Mouse (Mus musculus): Measurements from ENCODE around the gene Slc35e3. TPM values are rescaled to one million over a fixed set of nuclear protein-coding genes. Genes with fewer than 3 reads are reported as not detected.
"Not testable (repeated sequence)": the region's sequence is repeated elsewhere in the genome, so short reads cannot be mapped to it uniquely, and the experiment has no call there.

The Slc35e3 gene
- total and polyA plus RNA-seq, 3 experiments: 9.2 to 20.4 (median 10.4) TPM

DNA sequence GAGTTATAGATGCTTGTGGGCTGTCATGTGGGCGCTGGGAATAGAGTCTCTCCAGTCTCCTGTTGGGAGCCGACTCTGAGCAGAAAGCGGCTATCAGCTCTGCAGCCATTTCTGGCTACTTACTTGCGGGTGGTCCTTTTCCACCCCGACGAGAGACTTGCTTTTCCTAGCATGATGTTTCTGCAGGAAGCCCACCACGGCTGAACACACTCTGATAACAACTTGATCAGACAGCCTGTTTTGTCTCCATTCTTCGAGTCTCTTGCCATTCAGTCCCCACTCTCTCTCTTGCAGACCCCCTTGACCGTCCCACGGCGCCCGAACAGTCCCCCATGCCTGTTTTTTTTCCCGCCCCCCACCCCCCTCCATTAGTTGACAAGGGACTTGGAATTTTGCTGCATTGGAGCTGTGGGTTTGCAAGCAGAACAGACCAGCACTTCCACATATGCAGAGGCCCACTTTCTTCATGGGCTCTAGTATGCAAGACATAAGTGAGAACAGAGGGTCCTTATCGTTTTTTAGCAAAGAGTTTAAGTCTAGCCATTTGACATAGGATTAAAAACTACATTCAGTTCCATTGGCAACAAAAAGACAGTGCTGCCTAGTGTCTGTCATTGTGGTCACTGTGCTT, 13.1 kb downstream of the Slc35e3 start:
- no peak for DNase-seq

DNA sequence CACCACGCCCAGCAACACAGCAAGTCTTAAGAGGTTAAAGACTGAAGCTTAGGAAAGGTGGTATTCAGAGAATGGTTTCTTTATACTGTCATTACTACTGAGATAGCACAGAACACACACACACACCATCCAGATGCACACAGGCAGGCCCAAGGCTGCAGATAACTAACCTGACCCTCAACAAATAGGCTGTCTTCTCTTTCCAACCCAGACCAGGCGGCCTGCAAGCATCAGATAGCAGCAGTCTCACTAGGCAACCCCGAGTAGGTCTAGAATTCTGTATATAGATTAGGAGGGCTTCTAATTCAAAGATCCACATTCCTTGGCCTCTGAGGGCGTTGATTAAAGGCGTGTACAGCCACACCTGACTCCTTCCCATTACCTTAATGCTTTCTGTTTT, 14.0 kb downstream of the Slc35e3 start:
- no peak for DNase-seq

DNA sequence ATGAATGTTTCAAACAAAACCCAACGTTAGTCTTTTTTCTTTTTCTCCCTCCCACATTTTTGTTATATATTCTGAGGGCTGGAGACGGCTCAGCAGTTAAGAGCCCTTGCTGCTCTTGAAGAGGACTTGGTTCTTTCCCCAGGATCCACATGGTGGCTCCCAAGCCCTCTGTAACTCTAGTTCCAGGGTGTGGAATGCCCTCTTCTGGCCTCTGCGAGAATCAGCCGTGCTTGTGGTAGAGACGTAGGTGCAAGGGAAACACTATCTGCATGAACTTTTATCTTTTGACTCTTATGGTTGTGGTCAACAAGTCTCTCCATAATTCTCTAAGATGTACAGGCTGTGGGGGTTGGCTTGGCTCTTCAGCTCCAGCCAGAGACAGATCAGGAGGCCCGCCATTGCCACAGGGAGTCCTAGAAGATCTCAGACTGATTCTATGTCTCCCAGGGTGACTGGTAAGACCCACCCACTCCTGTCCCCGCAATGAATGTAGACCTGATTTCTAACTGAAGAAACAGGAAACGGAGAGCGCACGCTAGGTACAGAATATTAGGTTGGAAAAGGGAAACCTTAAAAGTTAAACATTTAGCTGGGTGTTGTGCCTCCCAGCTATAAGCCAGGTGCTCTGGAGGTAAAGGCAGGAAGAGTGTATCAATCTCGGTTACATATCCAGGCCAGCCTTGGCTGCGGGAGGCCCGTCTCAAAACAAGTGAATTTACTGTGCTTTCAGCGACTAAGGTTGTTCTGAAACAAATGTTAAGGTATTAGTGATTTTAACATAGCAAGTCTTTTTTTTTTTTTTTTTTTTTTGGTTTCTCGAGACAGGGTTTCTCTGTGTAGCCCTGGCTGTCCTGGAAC, 14.7 kb downstream of the Slc35e3 start:
- peak; percentile 82 for DNase-seq

DNA sequence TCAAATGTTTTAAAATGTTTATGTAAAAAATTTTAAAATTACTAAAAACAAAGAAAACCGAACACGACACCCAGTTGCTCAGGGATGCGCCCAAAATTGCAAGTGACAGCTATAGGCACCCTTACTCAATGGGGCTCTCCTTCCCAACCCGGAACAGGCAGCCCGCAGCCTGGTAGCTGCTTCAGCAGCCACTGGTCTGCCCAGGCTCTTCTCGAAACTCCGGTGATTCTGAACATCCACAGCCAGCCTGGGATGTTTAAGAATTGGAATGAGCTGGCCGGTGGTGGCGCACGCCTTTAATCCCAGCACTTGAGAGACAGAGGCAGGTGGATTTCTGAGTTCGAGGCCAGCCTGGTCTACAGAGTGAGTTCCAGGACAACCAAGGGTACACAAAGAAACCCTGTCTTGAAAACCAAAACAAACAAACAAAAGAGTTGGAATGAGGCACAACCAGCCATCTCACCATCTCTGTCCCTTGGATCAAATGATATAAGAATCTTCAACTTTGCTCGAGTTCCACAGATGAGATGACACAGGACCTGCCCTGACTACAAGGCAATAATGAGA, 15.4 kb downstream of the Slc35e3 start:
- no peak for DNase-seq

DNA sequence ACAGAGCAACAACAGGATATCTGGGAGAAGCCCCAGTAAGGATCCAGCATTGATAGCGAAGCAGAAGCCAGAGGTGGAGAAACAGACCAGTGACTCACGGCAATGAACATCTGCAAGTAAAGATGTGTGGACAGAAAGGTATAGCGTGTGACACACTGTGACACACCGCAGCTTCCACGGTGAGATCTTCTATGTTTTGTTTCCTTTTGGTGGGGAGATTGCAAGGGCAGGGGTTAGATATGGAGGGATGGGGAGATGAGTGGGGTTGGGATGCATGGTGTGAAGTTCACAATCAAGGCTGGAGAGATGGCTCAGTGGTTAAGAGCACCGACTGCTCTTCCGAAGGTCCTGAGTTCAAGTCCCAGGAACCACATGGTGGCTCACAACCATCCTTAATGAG, 16.0 kb downstream of the Slc35e3 start:
- no peak for DNase-seq

DNA sequence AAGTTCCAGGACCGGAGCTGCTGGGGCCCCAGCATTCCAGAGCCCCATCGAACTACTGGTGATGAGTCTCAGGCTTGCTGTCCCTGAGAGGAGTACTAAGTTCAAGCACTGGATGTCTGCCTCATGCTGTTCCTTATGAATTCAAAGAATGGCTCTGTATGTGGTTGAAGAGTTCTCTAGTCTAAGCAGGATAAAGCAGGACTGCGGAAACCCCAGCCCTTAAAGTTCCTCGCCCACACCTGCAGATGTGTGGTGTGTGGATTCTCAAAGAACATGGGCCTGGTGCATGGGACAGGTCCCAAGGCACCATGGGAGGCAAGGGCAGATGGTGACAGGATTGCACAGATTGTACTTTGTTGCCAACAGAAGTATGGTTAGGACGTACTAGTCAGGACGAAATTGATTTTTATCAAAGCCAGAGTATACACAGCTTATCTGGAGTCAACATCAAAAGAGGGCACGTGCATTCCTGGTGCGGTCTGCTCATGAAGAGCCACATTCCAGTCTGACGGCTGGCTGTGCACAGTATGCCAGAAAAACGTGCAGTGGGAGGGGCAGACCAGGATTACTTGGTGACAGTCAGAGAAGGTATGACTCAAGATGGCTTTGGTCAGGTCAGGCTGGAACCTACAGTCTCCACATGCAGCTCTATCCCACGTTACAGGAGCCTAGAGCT, 16.9 kb downstream of the Slc35e3 start:
- DNase-seq: peak; percentile 24

DNA sequence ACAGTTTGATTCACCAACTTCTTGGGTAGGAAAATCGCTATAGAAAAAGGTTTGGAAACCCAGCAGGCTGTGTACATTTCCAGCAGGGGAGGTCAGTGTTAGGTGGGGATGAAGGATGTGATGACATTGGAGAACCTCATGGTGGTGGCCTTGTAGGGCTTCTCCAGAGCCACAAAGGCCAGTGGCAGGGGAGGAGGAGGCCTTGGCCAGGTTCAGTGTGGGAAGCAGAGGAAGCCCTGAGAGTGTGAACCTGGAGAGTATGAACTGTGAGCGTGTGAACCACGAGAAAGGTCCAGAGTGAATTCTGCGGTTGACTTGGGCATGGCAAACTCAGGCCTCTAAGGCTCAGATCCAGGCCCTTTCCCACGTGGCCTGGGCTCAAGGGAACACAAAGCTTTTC, 17.6 kb downstream of the Slc35e3 start:
- no peak for DNase-seq

DNA sequence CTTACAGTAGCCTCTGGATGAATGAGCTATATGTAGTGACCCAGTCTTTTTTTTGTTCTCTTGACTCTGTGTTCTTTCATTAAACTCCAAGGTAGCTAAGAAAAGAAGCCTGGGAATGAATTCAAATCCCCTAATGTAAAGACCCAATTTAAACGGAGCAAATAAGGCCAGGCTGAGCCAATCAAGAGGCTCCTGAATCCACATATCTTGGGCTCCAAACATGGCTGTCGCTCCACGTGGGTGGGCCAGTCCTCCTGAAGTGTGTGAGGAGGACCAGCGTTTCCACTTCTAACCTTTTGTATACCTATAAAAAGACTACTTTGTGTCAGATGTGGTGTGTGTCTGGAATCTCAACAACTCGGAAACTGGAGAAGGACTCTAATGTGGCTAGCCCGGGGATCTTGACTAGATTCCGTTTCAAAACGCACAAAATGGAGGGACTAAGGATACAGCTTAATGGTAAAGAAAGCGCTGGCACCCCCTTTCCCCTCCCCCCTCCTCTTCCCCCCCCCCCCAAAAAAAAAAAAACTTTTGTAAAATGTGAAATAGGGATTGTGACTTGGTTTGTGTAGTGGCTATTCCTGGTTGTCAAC, 18.6 kb downstream of the Slc35e3 start:
- DNase-seq: no peak

DNA sequence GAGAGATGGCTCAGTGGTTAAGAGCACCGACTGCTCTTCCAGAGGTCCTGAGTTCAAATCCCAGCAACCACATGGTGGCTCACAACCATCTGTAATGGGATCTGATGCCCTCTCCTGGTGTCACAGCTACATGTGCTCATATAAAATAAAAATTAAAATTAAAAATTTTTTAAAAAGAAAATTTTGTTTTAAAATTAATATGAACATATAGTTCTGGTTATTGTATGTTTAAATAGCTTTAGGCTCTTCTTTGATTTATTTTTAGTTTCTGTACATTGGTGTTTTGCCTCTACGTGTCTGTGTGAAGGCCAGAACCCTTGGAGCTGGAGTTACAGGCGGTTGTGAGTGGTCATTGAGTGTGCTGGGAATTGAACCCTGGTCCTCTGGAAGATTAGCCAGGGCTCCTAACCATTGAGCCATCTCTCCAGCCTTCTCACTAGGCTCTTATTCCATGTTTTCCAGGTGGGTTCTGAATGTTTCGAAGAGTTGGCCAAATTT, 19.2 kb downstream of the Slc35e3 start:
- DNase-seq: no peak

DNA sequence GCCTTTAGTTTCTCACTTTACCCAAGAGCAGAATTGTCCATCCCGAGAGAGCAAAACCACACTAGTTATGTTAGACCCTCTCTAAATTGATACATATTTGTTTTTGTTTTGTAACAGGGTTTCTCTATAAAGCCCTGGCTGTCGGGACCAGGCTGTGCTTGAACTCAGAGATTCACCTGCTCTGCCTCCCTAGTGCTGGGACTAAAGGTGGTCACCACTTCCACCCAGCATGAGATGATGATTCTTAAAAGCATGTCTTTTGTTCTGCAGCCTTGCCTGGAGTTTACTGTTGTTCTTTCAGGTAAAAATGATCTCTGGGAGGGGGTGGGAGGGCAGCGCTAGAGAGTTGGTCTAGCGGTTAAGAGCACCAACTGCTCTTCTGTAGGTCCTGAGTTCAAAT, 19.8 kb downstream of the Slc35e3 start:
- no peak for DNase-seq

DNA sequence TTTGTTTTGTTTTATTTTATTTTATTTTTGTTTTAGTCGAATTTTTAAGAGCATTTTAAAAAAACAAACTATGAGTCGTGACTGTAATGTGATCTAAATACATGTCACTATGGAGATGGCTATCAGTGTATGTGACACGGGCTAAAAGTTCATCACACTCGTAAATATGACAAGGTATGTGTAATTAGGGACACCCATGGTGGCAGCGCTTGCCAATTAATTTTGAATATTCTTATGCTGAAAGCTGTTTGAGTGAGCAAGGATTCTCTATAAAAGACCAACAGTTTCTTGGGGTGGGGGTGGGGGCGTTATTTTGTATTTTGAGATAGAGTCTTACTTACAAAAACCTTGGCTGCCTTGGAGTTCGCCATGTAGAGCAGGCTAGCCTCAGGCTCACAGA, 20.5 kb downstream of the Slc35e3 start:
- no peak for DNase-seq

DNA sequence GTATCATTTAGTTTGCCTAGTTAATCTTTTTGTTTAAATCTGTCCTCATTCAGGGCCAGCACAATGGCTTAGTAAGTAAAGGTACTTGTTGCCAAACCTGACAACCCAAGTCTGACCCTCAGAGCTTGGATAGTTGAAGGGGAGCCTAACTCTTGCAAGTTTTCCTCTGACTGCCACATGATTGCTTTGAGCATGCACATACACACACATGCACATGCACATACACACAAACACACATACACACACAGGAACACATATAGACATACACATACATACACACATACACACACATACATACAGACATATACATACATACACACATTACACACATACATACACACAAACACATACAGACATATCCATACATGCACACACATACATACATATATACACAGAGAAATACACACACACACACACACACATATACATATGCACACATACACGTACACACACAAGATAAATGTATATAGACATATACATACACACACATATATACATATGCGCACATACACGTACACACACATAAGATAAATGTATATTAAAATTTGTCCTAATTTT, 21.3 kb downstream of the Slc35e3 start:
- DNase-seq: no peak

DNA sequence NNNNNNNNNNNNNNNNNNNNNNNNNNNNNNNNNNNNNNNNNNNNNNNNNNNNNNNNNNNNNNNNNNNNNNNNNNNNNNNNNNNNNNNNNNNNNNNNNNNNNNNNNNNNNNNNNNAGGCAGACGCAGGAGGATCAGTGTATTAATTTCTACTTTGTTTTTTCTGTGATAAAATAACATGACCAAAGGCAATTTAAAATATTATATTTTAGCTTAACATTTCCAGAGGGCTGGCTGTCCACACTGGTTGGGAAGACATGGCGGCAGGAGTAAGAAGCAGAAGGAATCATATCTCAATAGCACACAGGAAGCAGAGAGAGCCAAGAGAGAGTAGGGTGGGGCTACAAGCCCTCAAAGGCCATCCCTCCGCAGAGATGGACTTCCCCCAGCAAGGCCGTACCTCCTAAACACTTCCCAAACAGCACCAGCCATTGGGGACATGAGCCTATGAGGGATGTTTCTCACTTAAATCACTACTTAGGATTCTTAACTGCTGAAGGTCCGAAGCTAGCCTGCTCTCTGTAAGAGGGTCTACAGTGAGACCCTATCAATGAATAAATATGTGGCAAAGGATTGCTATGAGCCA, 21.9 kb downstream of the Slc35e3 start:
- no peak for DNase-seq

DNA sequence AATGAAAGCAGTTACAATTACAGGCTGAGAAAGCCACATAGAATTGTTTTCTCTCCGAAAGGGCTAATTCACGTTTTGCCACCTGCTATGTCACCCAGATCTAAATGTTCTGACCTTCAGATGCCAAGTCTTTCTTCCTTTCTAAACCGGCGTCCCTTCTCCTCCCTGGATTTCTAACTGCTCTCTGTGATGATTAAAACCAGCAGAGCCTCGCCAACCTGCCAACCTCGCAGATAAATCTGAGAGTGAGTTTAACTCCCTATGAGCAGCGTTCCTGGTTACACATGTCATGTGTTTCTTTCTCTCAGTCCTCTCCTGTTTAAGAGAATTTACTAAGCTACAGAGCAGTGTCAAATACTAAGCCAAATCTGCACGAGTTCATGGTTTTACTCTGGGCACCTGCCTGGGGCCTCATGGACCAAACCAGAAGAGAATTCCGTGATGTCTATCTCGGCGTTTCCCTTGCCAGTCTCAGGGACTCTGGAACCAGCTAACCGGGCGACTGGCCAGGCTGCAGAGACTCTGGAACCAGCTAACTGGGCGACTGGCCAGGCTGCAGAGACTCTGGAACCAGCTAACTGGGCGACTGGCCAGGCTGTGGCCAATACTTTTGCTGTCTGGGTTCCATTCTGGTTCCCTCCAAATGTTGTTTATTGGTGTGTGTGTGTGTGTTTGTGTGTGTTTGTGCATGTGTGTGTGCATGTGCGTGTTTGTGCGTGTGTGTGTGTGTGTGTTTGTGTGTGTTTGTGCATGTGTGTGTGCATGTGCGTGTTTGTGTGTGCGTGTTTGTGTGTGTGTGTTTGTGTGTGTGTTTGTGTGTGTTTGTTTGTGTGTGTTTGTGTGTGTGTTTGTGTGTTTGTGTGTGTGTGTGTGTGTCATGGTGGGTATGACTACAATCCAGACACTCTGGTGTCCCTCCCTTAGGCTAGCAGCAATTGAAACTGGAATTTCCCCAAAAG, 27.7 kb downstream of the Slc35e3 start:
- peak; percentile 81 for DNase-seq

DNA sequence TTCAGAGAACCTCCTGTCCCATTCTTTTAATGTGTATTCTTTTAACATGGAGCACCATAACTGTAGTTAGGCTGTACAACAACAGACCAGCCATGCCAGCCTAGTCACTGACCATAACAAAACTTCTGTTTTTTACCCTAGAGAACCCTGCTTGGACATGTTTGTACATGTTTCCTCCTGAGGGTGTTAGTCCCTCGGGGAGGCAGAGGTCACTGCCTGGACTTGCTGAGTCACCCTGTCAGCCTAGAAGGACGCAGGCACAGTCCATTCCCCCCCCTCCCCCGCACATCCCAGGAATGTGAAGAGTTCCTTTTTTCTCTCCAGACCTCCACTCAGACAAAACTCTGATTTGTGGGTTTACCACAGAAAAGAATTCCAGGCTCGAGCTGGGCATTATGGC, 28.6 kb downstream of the Slc35e3 start:
- peak; percentile 88 for DNase-seq

DNA sequence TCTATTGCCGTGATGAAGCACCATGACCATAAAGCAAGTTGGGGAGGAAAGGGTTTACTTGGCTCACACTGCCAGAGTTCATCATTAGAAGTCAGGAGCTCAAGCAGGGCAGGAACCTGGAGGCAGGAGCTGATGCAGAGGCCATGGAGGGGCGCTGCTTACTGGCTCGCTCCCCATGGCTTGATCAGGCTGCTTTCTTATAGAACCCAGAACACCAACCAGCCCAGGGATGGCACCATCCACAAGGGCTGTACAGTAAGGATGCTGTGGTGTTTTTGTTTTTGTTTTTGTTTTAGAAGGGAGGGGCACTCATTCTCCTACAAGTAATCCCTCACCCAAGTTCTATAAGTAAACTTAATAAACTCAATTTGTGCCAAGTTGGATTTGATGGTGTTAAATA, 29.5 kb downstream of the Slc35e3 start:
- DNase-seq: no peak

DNA sequence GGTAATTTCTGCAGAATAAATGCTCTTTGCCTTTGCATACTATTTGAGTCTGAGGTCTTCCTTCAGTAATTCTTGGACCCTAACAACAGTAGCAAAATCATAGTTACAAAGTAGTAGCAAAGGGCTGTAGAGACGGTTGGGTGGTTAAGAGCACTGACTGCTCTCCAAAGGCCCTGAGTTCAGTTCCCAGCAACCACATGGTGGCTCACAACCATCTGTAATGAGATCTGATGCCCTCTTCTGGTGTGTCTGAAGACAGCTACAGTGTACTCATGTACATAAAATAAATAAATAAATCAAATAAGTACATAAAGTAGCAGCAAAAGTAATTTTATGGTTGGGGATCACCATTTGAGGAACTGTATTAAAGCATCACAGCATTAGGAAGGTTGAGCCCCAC, 30.5 kb downstream of the Slc35e3 start:
- DNase-seq: not testable (repeated sequence)

DNA sequence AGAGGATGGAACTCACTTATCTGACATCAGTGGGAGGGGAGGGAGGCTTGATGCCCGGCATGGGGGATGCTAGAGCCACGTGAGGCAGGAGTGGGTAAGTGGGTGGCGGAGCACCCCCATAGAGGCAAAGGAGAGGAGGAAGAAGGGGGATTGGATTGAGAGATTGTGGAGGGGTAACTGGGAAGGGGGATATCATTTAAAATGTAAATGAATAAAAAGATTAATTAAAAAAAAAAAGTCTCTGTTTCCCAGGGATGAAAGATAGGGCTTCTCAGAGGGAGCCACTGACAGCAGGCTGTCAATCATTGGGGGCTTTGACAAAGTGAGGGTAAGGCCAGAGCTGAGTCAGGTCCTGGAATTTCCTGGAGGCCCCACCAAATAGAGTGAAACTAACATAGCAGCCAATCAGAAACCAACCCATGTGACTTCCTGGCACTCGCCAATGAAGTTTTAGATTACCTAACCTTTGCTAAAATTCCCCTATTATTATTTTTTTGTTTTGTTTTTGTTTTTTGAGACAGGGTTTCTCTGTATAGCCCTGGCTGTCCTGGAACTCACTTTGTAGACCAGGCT, 31.2 kb downstream of the Slc35e3 start:
- DNase-seq: no peak

DNA sequence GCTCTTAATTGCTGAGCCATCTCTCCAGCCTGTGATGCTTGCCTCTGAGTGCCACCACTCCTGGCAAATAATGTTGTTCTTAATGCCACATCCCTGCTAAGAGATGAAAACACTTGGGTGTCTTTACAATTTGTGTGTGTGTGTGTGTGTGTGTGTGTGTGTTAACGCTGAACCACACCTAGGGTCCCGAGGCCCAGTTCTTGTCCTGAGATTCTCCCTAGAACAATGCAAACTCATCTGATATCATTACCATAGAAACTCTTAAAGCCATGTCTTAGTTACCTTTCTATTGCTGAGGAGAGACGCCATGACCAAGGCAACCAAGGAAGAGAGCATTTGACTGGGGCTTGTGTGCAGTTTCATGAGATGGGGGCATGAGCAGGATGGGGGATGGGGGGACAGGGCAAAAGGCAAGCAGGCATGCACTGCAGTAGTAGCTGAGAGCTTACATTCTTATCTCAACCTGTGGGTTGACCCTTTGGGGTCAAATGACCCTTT, 32.1 kb downstream of the Slc35e3 start:
- DNase-seq: no peak

DNA sequence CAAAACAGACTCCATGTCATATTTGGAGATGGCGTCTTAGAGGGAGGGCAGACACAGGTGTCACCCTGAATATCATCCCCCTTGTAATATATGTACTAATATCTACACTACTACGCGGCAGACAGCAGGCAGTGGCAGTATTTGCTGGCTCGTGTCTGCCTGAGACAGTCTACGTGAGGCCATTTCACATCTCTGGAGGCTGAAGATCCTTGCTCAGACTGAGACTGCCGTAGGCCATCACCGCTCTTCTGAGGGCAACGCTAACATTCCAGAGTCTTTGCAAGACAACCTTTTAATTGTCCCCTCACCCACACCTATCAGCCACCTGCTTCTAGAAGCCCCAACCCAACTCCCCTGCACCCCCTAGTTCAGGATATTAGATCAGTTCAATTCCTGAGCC, 32.7 kb downstream of the Slc35e3 start:
- DNase-seq: no peak
